Mouse (Mus musculus) lung, postnatal 4 days (tissue): Measurements from ENCODE around the gene Sap25.
"Not testable (repeated sequence)": the region's sequence is repeated elsewhere in the genome, so short reads cannot be mapped to it uniquely, and the experiment has no call there.

Experiments used
- DNase-seq, 2 experiments: peaks; one replicate each; pipeline ENCODE4 v3.0.0; 2021

Sap25 gene

GRCm38 (mm10) chr5:137641054-137641453 lies at the start of gene Sap25:
Gene Sap25 (plus strand): TSS chr5:137641334.
- DNase-seq, result peak; percentile 51 to 58

GRCm38 (mm10) chr5:137595921-137596320 lies 45.2 kb upstream of the Sap25 start:
- no peak for DNase-seq

DNA sequence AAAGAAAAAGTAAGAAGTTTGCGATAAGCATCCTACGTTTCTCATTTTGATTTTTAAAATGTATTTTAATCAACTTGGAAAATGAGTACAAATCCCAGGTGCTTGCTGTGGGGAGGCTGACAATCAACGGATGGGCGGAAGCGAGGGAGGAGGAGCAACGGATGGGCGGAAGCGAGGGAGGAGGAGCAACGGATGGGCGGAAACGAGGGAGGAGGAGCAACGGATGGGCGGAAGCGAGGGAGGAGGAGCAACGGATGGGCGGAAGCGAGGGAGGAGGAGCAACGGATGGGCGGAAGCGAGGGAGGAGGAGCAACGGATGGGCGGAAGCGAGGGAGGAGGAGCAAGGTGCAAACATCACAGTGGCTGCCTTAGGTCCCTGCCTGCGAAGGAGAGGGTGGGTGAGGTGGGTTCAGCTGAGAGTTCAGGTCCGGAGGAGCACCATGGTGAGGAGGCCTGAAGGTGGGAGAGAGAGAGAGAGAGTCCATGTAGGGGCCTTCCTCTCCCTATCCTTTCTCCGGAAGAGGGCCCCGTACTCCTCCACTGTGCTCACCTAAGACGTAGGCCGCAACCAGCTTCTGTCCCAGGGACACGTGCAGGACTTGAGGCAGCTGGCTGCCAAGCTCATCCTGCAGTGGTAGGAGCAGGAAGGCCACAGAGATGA lies 44.4 kb upstream of the Sap25 start:
- DNase-seq, result peak in 1 of 2 experiments; percentile 45

- no peak for DNase-seq
Measured at GRCm38 (mm10) chr5:137597625-137598024, 43.5 kb upstream of the Sap25 start.

- DNase-seq, result no peak
Measured at GRCm38 (mm10) chr5:137598100-137598826, 42.9 kb upstream of the Sap25 start.

DNA sequence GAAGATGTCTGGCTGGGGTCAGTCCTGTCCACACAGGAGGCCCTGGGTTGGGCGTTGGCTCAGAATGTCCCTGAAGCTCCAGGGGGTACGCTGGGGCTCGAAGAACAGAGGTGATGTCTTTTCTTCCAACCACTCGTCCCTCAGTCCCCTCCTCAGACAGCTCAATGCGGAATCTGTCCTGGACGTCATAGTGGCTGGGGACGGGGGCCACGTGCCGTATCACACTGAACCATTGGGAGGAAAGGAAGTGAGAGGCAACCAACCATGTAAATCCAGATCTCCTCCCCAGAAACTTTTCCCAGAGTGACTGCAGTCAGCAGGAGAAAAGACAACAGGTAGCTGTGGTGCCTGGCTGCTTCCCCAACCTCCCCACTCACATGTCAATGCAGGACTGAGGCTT lies 41.5 kb upstream of the Sap25 start:
- DNase-seq, result no peak

DNA sequence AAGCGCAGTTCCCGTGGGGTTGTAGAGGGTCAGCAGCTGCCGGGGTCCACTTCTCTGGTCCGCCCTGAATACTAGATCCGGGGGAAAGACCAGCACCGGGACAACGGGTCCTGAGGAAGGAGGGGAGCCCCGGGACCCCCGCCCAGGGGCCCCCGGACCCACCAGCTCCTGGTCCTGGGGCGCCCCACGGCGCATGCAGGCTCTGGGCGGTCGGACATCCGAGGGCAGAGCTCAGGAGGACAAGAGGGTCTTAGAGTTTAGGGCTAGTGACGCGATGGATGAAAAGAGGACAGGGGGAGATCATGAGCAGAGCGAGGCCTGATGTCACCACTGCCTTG lies 40.9 kb upstream of the Sap25 start:
- DNase-seq, result no peak

- DNase-seq, result peak; percentile 96 to 97
Measured at GRCm38 (mm10) chr5:137600619-137601364, 40.3 kb upstream of the Sap25 start, which contains the start of gene Mospd3. Gene Mospd3 (minus strand): TSS chr5:137601058.

DNA sequence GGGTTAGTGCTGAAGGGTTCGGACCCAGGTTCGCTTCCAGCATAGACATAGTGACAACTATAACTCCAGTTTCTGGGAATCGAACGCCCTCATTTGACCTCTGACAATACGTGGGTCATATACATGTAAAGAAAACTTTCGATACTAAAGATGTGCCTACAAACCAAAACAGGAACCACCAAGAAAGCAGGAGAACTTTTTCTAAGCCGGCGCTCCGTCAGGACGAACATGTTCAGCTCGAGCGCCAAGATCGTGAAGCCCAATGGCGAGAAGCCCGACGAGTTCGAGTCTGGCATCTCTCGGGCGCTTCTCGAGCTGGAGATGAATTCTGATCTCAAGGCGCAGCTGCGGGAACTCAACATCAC lies 39.8 kb upstream of the Sap25 start:
- peak in 1 of 2 experiments; percentile 46 for DNase-seq

DNA sequence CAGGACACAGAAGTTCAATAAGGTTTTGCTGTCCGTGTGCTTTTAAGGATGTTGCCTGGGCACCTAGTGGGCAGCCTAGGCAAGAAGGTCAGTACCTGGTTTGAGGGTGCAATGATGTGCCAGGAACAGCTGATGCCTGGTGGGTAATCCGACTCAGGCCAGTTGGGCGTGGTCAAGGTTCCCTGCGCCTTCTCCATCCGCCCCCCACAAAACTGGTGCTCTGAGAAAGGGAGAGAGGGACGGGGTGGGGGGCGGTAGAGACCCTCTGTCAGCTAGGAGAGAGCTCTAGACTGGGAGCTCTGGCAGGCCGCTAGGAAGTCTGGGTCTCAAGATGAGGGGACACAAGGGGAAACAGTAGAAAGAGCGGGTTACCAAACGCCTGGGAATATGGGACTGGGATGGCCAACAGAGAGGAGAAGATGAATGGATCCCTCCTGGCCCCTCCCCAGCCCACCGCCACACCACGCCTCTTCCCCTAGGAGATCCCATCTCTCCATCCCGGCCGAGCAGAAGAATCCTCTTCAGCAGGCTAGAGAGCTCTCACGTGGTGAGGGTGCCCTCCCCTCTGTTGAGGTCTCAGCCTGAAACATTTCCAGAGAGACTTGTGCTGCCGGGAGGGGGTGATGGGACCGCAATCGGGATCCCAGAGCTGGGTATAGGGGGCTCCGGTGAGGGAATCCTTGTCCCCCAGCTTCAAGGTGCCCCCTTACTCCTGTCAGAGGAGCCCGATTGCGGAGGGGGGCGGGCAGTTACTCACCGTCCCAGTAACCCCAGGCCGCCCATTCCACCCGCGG lies 33.1 kb upstream of the Sap25 start:
- DNase-seq, result no peak

- peak in 1 of 2 experiments; percentile 47 for DNase-seq
Measured at GRCm38 (mm10) chr5:137608654-137609190, 32.4 kb upstream of the Sap25 start.

DNA sequence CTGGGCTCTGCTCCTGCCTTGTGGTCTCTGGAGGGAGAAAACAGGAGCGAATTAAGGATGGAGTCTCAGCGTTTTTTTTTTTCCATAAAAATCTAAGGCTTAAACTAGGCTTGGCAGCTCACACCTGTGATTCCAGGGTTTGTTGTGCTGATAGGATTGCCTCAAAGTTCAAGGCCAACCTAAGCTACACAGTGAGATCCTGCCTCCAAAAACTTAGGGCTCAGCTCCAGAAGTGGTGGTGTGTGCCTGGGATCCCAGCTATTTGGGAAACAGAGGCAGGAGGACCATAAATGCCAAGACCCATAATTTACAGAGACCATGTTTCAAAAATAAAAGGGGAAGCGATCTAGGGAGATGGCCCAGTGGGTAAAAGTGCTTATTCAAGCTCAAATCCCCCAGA lies 31.8 kb upstream of the Sap25 start:
- DNase-seq, result no peak

GRCm38 (mm10) chr5:137610056-137610455 lies 31.1 kb upstream of the Sap25 start:
- DNase-seq, result no peak

GRCm38 (mm10) chr5:137610548-137611244 lies 30.4 kb upstream of the Sap25 start:
- peak; percentile 78 to 88 for DNase-seq

- DNase-seq, result peak; percentile 70 to 88
Measured at GRCm38 (mm10) chr5:137611245-137611602, 29.9 kb upstream of the Sap25 start.

DNA sequence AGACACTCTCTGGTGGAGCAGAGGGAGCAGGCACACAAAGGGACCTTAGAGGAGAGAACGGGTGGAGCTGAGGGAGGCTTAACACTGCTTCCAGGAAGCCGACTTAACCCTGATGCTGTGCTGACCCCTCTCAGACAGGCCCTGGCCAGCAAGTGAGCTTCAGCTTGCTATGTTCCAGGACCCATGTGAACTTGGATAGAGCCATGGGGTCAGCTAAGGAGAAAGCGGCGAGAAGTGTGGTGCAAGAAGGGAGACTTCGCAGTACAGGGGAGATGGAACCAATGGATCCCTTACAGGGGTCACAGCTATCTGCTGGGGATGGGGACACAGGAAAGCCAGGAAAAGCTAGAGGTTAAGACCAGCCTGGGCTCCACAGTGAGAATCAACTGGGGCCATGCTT lies 28.1 kb upstream of the Sap25 start:
- DNase-seq, result no peak

GRCm38 (mm10) chr5:137613550-137613949 lies 27.6 kb upstream of the Sap25 start, which contains the start of gene Pcolce:
Gene Pcolce (minus strand): TSS chr5:137613784.
- DNase-seq, result peak; percentile 42 to 65

GRCm38 (mm10) chr5:137614921-137615320 lies 26.2 kb upstream of the Sap25 start:
- not testable (repeated sequence) for DNase-seq

GRCm38 (mm10) chr5:137615347-137615746 lies 25.8 kb upstream of the Sap25 start:
- no peak for DNase-seq

- no peak for DNase-seq
Measured at GRCm38 (mm10) chr5:137623937-137624530, 17.1 kb upstream of the Sap25 start.

- DNase-seq, result peak in 1 of 2 experiments; percentile 49
Measured at GRCm38 (mm10) chr5:137627991-137628390, 13.1 kb upstream of the Sap25 start.
